Mouse (Mus musculus) gastrocnemius, postnatal 10 days (tissue): ENCODE data around the gene Get4. TPM values are rescaled to one million over a fixed set of nuclear protein-coding genes. Genes with fewer than 3 reads are reported as not detected.

Source experiments
- total RNA-seq, 2 experiments: library from RNA; stranded (reverse); gene quantifications; 2 replicates each; pipeline ENCODE4 v1.2.3; 2021

Get4 gene
- total RNA-seq, 2 experiments from 2014 or later, result 48.4 to 55.6 TPM

Other genes with a start within 250 kb of the Get4 start
- gene Prkar1b, start 102.3 kb upstream of the Get4 start, total RNA-seq, result 1 to 10 TPM; 3.2 to 4.3 TPM
- gene Dnaaf5, start 102.1 kb upstream of the Get4 start, total RNA-seq, result 10 to 100 TPM in 1 of 2 experiments, 1 to 10 TPM in 1; 9.0 to 10.1 TPM
- 10 to 100 TPM; 42.7 to 52.4 TPM for gene Sun1, start 51.7 kb upstream of the Get4 start, total RNA-seq
- gene Adap1, start 73.3 kb downstream of the Get4 start, total RNA-seq, result 1 to 10 TPM; 2.2 to 2.6 TPM
- gene Cox19, start 99.1 kb downstream of the Get4 start, total RNA-seq, result 10 to 100 TPM; 72.0 to 76.4 TPM
- gene Cyp2w1, start 100.3 kb downstream of the Get4 start, total RNA-seq, result not detected
- gene Gpr146, start 125.4 kb downstream of the Get4 start, total RNA-seq, result 10 to 100 TPM; 13.0 to 19.0 TPM
- gene C130050O18Rik, start 153.0 kb downstream of the Get4 start, total RNA-seq, result 1 to 10 TPM; 1.0 to 1.5 TPM
- 1 to 10 TPM; 2.3 to 2.7 TPM for gene Gper1, start 170.8 kb downstream of the Get4 start, total RNA-seq
- 10 to 100 TPM; 11.8 to 12.2 TPM for gene 3110082I17Rik, start 208.2 kb downstream of the Get4 start, total RNA-seq
- 10 to 100 TPM; 10.0 to 11.7 TPM for gene Zfand2a, start 232.2 kb downstream of the Get4 start, total RNA-seq